Mouse (Mus musculus) ES-Bruce4 (cell line): ENCODE measurements around the gene Atr. TPM values are rescaled to one million over a fixed set of nuclear protein-coding genes. Genes with fewer than 3 reads are reported as not detected.

Experiments
- H3K27ac ChIP-seq: 2 replicates; pipeline ENCODE4 v1.5.1; 2012; ENCODE audit warnings: low read length, inconsistent platforms; ENCODE audit not compliant: insufficient read depth
- H3K27me3 ChIP-seq: 2 replicates; pipeline ENCODE4 v1.6.1; 2012; ENCODE audit warnings: mild to moderate bottlenecking, low read length, inconsistent platforms; ENCODE audit not compliant: control insufficient read depth, poor library complexity, insufficient read depth, severe bottlenecking
- H3K36me3 ChIP-seq: 2 replicates; pipeline ENCODE4 v1.6.1; 2012; ENCODE audit warnings: inconsistent platforms, mild to moderate bottlenecking, low read length, moderate library complexity; ENCODE audit not compliant: control insufficient read depth, poor library complexity, insufficient read depth, severe bottlenecking
- H3K4me1 ChIP-seq: one replicate; pipeline ENCODE4 v1.8.1; 2011; ENCODE audit warnings: low read length; ENCODE audit not compliant: control insufficient read depth, insufficient read depth
- H3K4me3 ChIP-seq: 2 replicates; pipeline ENCODE4 v1.5.1; 2011; ENCODE audit warnings: low read depth, mild to moderate bottlenecking, low read length
- H3K9ac ChIP-seq: 2 replicates; pipeline ENCODE4 v1.6.1; 2012; ENCODE audit warnings: low read depth, mild to moderate bottlenecking, inconsistent platforms; ENCODE audit not compliant: poor library complexity, severe bottlenecking
- H3K9me3 ChIP-seq: replicated peaks from 2 replicates; pipeline ENCODE4 v1.6.1; 2012; ENCODE audit warnings: mild to moderate bottlenecking, low read length, inconsistent platforms; ENCODE audit not compliant: control insufficient read depth, poor library complexity, insufficient read depth, severe bottlenecking
- CTCF ChIP-seq: IDR thresholded peaks from one replicate; pipeline ENCODE4 v1.8.1; 2011; ENCODE audit warnings: low read depth, low read length
- EP300 ChIP-seq: IDR thresholded peaks from 2 replicates; pipeline ENCODE4 v1.6.1; 2011; ENCODE audit warnings: low read depth, low read length; ENCODE audit not compliant: insufficient read depth
- POLR2A ChIP-seq: IDR thresholded peaks from one replicate; pipeline ENCODE4 v1.8.1; 2011; ENCODE audit warnings: low read length; ENCODE audit not compliant: insufficient read depth
- polyA plus RNA-seq: library from polyadenylated mRNA; stranded (reverse); fragments of >200 nt; gene quantifications from 2 replicates; pipeline ENCODE4 v1.2.4, GENCODE M21; 2011; ENCODE audit warnings: low read depth; ENCODE audit not compliant: missing spikeins, insufficient read depth, insufficient read length

The Atr gene
- 40.5 and 42.6 TPM in 2 replicates for polyA plus RNA-seq

DNA sequence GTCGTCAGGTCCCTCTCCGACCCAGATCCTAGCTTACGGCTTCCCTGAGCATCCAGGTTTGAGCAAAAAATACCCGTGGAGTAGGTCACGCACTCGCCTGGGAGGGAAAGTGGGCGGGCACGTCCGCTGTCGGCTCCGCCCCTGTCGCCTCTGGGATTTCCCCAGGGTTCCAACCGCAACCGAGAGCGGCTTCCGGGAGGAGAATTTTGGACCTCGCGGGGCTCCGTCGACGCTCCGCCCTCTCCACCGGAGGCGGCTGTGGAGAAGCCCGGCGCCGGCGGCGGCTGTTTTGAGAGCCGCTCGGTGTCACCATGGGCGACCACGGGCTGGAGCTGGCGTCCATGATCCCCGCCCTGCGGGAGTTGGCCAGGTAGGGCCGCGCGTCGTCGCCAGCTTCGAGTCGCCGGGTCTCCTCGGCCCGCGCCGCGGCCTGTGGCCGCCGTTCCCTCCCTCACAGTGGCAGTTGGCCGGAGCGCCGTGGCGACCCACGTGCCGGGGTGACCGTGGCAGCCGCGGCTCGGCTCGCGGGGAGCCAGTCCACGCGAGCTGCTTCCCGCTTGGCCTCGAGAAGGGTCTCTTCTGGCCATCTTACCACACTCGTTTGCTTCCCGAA is at the start of gene Atr:
Gene Atr (plus strand): TSS at position 184 of the 613 bp plus-strand sequence.
- Histone ChIP-seq H3K27me3 (no peaks in the 10 kb centered on the region), H3K27ac (no peak within 1 kb of the TSS), H3K9me3 (no peaks in the 10 kb centered on the region), H3K36me3 (no peaks in the 10 kb centered on the region), H3K4me3 (peak within 1 kb of the TSS; percentile 91), H3K4me1 (no peaks in the 10 kb centered on the region), H3K9ac (peak within 1 kb of the TSS; percentile 69)
- TF ChIP-seq CTCF (no peak), POLR2A (peak; percentile 18), EP300 (peak; percentile 8; the same call in 1 of the 2 replicates)

DNA sequence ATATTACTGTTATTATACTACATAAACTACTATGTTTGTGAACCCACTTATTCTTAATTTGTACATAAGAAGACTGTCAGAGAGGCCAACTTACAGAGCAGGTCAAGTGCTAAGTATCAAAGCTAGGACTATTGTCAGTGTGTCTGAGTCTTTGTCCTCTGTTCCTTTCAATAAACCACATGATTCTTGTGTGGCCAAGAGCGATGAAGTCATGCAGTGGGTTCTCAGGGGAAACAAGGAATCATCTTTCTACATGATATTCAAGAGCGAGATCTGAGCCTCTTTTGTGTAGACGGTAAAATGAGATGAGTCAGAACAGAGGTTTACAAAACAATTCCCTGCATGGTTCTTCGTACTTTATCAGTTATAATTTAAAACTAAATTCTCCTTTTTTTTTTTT is 47.8 kb upstream of the Atr start:
- Histone ChIP-seq H3K4me1 (no peaks in the 10 kb centered on the region), H3K9ac (no peak overlapping the region), H3K36me3 (no peaks in the 10 kb centered on the region), H3K9me3 (no peaks in the 10 kb centered on the region), H3K27me3 (no peaks in the 10 kb centered on the region), H3K4me3 (no peak overlapping the region), H3K27ac (no peak overlapping the region)
- TF ChIP-seq CTCF (no peak), EP300 (no peak), POLR2A (no peak)

GRCm38 (mm10) chr9:95811817-95812216 is 45.6 kb upstream of the Atr start:
- TF ChIP-seq POLR2A (no peak), EP300 (no peak), CTCF (no peak)
- Histone ChIP-seq H3K9me3 (no peaks in the 10 kb centered on the region), H3K36me3 (no peaks in the 10 kb centered on the region)

GRCm38 (mm10) chr9:95813721-95814531 is 43.5 kb upstream of the Atr start:
- no peaks in the 10 kb centered on the region for H3K9me3 ChIP-seq
- H3K4me3 ChIP-seq, result no peak overlapping the region
- TF ChIP-seq CTCF (no peak), EP300 (no peak), POLR2A (no peak)
- H3K36me3 ChIP-seq, result no peaks in the 10 kb centered on the region
- H3K27me3 ChIP-seq, result no peaks in the 10 kb centered on the region
- H3K9ac ChIP-seq, result no peak overlapping the region
- H3K27ac ChIP-seq, result no peak overlapping the region
- no peaks in the 10 kb centered on the region for H3K4me1 ChIP-seq

More at GRCm38 (mm10) chr9:95811817-95812216, 45.6 kb upstream of the Atr start:
- no peaks in the 10 kb centered on the region for H3K4me1 ChIP-seq
- no peaks in the 10 kb centered on the region for H3K27me3 ChIP-seq
- no peak overlapping the region for H3K9ac ChIP-seq
- H3K27ac ChIP-seq, result no peak overlapping the region
- no peak overlapping the region for H3K4me3 ChIP-seq

GRCm38 (mm10) chr9:95815015-95815673 is 42.3 kb upstream of the Atr start:
- TF ChIP-seq EP300 (no peak), POLR2A (no peak)
- Histone ChIP-seq H3K4me3 (no peak overlapping the region), H3K36me3 (no peaks in the 10 kb centered on the region), H3K9me3 (no peaks in the 10 kb centered on the region), H3K27ac (no peak overlapping the region), H3K27me3 (no peaks in the 10 kb centered on the region), H3K9ac (no peak overlapping the region), H3K4me1 (no peaks in the 10 kb centered on the region)

DNA sequence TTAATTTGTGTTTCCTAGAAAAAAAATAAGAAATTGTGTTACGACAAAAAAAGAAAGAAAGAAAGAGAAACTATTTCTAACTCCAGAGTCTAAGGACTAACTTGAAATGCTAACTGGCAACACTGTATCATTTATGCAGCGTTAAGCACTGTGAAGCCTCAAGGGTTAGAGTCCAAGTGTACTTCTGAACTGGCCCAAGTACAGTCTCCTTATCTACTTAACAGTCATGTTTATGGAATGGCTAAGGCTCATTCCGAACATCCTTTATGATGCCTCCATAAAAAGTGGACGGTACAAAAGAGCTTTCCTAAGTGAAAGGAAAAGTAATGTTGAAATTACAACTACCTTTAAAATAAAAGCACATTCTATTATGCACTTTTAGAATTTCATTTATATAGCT is 41.7 kb upstream of the Atr start:
- TF ChIP-seq EP300 (no peak), CTCF (no peak), POLR2A (no peak)
- H3K4me1 ChIP-seq, result no peaks in the 10 kb centered on the region
- H3K4me3 ChIP-seq, result no peak overlapping the region
- H3K27me3 ChIP-seq, result no peaks in the 10 kb centered on the region
- H3K36me3 ChIP-seq, result no peaks in the 10 kb centered on the region
- no peak overlapping the region for H3K27ac ChIP-seq
- H3K9ac ChIP-seq, result no peak overlapping the region
- no peaks in the 10 kb centered on the region for H3K9me3 ChIP-seq
